Mouse (Mus musculus) brain, embryonic 14.5 days (tissue): Measurements from ENCODE around the gene Tenm2. TPM values are rescaled to one million over a fixed set of nuclear protein-coding genes. Genes with fewer than 3 reads are reported as not detected.

Source experiments
- DNase-seq: peaks from one replicate; pipeline ENCODE4 v3.0.0-alpha.2; 2011; ENCODE audit warnings: low read depth
- CTCF ChIP-seq: fragments of 200-500 bp; IDR thresholded peaks from 2 replicates; pipeline ENCODE4 v1.5.1; 2012; ENCODE audit warnings: inconsistent platforms, mild to moderate bottlenecking, moderate library complexity, borderline replicate concordance; ENCODE audit not compliant: insufficient read depth, insufficient read length; ENCODE audit errors: extremely low read depth
- POLR2A ChIP-seq: fragments of 200-500 bp; IDR thresholded peaks from 2 replicates; pipeline ENCODE4 v1.6.1; 2012; ENCODE audit warnings: mild to moderate bottlenecking, inconsistent platforms, borderline replicate concordance; ENCODE audit not compliant: poor library complexity, insufficient read depth, insufficient read length, severe bottlenecking; ENCODE audit errors: extremely low read depth
- polyA plus RNA-seq: library from polyadenylated mRNA; depleted of rRNA; stranded (reverse); fragments of >200 nt; gene quantifications from 2 replicates; pipeline ENCODE4 v1.2.3, GENCODE M21; 2012

The Tenm2 gene
- polyA plus RNA-seq, 1 experiment: 47.2 TPM

DNA sequence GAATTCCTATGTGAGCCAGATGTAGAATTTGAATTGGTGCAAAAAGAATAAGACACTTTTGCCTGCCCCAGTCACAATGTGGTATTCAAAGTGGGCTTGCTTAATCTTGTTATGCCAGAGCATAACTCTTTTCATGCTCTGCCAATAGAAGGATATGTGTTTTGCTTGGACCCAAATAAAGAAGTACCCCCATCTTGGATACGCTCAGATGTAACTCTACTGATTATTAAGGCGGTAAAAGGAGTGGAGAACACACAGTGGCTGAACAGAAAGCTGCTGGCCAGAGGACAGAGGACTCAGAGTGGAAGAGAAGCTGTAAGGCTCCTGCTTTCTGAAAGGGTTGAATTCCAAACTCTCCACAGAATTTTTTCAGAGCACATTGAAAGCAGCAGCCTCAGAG, 556.4 kb downstream of the Tenm2 start:
- peak; percentile 75 for DNase-seq
- TF ChIP-seq CTCF: no peak
- no peak for TF ChIP-seq POLR2A

DNA sequence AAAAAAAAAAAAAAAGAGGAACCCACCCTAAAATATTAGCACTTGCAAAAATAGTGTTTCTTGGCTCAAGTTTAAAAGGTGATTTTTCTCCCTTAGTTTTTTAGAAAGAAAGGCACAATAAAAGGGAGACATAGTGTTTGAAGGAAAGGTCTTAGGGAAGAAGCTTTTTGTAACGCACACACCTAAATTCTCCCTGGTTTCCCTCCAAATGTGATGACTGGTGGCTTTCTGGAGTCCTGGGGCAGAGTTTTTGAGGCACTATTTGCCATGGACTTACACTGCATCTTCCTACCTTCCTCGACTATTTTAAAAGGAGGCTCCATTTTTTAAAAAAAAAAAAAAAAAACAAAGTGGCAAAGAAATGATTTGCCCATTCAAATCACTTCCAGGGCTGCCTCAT, 557.2 kb downstream of the Tenm2 start:
- TF ChIP-seq CTCF (no peak), POLR2A (no peak)
- peak; percentile 57 for DNase-seq

DNA sequence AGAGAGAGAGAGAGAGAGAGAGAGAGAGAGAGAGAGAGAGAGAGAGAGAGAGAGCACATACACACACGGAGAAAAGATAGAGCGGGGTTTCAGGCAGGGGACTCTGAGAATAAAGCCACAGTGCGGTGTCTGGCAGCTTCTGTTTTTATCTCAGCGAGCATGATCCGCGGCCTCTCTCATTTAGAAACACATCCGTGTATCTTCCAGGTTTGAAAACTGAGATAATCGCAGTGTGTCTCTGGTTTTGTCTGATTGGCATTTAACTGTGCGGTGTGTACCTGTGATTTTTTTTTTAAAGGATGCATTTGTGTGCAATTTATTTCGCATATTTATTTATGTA, 557.7 kb downstream of the Tenm2 start:
- TF ChIP-seq CTCF (no peak), POLR2A (peak; percentile 62; the same call in 1 of the 2 replicates)
- DNase-seq: peak; percentile 89

DNA sequence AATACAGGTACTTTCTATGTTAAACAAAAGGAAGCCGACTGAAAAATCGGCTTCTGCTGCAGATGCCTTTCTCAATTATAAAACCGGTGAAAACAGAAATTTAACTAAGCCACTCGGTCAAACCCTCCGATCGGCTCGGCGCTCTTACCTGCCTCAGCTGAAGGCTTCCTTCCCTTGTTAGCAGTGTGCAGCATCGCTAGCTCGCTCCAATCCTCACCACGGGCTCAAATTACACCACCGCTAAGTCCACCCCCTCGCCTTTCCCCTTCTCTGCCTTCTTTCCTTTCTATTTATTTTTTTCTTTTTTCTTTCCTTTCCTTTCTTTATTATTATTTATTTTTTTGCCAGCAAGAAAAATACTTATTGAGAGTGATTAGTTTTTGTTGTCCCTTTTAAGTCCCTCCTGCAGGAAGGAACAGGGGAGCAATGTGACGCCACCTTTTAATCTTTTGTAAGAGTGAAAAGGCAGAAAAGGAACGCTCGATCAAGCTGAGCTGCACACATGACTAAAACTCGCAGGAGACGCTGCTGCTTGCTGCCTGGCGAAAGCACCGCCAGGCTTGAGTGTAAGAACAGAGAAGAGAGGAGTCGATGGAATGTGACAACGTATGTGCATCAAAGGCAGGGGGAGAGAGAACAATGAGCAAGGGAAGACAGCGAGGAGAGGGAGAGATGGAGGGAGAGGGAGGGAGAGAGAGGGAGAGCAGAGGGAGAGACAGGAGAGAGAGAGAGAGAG, 558.3 kb downstream of the Tenm2 start:
- DNase-seq: peak; percentile 96
- no peak; the same call in 1 of the 2 replicates for TF ChIP-seq POLR2A
- TF ChIP-seq CTCF: peak; percentile 11; the same call in 1 of the 2 replicates

DNA sequence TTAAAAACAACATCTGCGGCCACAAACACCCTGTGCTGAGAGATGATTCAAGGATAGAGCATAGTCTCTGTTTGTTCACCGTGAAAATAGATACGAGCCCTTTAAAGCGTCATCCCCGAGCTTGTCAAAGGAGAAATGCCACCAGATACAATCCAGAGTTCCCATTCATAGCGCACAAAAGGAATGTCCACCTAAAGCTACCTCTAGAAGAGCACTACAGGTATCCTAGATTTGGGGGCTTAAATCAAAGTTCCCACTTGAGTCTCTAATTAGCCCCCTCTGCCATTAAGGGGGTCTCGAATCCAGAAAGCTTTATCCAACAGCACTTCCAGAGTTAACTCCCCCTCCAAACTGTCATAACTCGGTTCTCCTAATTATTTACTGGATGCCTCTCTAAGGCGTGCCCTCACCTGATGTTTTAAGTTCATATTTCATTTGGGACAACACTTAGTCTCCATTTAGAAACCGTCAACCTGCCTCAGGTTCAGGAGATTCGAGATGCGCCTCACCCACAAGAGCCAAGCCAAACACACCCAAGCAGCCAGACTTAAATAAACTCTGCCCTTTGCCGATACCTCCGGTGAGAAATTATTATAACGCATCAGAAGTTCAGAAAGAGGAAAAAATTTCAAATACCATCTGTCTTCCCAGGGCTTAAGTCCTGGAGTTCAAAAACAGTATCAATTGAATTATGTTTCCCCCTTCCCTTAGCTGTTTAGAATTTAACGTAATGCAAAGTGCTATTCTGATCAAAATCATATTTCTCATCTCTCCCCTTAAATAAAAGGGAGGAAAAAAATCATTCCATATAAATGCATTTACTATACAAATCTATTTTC, 559.1 kb downstream of the Tenm2 start:
- no peak for TF ChIP-seq CTCF
- no peak for TF ChIP-seq POLR2A
- peak; percentile 59 for DNase-seq

DNA sequence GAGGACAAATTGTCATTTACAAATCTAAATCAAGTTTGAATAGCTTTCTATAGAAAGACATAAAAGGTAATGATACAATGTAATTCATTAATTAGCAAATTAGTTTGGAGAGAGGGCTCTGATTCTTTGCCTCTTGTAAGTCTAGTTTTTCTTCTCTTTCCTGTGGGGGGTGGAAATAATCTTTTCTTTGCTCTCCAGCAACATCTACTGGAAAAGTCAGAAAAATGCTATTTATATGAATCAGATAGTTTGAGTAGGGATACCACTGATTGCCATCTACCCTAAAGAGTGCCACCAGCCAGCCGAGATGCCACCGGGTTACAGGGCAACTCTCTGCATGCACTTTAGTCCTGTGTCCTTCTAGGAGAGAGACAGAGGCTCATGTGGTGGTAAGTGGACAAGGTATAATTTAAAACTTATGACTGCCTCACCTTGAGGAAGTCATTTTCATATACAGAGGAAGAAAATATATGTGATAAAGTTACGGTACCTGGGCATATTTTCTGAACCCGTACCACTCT, 560.8 kb downstream of the Tenm2 start:
- no peak for TF ChIP-seq POLR2A
- no peak for TF ChIP-seq CTCF
- DNase-seq: peak; percentile 79

DNA sequence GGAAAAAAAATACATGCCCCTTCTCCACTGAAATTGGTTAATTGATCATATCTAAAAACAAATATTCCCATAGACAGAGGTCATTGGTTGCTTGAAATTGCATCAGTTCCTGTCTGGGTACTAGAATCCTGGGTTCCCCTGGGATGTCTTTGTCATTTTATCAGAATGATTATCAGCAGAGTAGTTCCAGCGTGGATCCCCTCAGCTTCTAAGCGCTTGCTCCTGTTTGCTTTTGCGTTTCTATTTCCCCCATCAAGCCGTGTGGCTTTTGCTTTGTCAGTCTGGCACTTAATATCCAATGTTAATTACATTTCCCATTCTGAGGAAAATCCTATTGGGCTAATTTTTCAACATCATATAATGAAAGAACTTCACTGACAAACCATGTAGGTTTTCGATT, 561.6 kb downstream of the Tenm2 start:
- TF ChIP-seq CTCF (no peak), POLR2A (no peak)
- peak; percentile 61 for DNase-seq

DNA sequence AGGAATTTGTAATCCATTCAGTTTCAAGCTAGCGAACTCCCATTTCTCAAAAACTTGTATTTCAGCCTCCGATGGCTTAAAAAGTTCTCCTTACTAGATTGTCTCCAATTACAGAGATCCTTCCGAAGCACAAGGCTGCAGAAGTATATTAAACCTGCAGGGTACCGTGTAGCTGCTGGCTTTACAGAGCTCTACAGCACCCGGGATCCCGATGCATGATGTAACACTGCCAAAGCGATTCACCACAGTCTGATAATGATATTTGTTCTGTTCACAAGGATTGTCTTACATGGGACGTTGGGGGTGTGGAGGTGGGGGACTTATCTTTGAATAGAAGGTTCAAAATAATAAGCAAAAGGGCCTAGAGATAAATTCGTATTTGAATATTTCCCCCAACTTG, 564.6 kb downstream of the Tenm2 start:
- no peak for TF ChIP-seq CTCF
- TF ChIP-seq POLR2A: no peak
- peak; percentile 60 for DNase-seq

DNA sequence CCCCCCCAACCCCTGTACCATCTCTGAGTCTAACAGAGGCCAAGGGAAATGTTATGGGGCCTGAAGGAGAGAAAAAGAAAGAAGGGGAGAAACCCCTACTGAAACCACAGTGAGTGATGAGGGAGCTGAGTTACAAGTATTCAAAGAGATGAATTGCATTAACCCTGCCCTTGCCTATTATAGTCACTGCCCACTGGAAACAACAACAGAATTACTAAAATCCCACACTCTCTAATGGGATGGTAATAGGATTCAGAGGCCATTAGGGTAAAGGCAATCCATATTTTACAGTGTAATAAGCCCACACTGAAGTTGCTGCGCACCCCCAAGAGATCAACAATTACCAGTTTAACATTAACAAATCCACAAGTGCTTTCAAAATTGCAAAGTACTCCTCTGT, 571.7 kb downstream of the Tenm2 start:
- TF ChIP-seq CTCF (no peak), POLR2A (no peak)
- peak; percentile 42 for DNase-seq

DNA sequence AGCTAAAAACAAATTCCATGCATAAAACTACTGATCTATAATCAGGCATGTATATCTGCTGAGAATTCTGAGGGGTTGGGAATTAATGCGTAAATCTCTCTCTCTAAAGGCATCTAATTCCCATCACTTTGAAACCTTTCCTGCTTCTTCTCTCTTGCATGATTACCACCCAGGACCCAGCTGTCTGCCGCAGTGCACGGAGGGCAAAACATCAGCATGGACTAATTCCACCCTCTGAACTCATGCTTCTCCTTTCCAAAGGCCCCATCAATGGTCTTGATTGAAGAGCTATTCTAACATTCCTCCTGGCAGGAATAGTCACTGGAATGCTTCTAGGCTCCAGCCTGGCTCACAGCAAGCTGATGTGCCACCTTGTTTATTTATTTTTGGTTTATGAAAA, 572.2 kb downstream of the Tenm2 start:
- no peak for DNase-seq
- TF ChIP-seq CTCF: no peak
- TF ChIP-seq POLR2A: no peak

DNA sequence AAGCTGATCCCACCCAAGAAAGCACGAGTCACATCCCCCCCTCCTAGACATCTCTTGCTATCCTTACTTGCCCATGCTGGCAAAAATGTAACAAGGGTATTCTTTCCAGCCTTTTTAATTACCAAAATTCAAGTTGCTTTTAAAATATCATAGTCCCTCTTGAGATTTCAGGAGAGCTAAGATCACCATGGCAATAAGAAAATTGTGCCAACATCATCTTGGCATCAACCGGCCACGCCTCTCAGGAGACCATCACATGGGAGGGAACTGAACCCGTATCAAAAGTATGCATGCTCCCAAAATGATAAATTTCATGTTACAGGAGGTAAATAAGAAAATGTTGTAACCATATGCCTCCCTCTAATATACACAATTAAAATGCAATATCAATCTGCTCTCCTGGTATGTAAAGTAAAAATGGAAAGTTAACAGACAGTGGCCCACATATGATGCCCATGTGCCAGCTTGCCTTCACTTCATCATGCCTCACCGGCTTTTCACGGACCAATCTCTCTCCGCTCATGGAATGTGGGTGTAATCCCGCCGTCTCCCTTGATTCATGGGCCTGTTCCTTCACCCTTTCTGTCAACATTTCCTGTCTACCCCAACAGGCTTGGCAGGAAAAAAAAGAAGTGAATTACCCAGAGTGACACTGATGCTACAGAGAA, 582.0 kb downstream of the Tenm2 start:
- TF ChIP-seq POLR2A (no peak), CTCF (no peak)
- DNase-seq: peak; percentile 46
